Mouse (Mus musculus) forebrain, embryonic 15.5 days (tissue): ENCODE results near the gene Pigb. TPM values are rescaled to one million over a fixed set of nuclear protein-coding genes. Genes with fewer than 3 reads are reported as not detected.
"Not testable (repeated sequence)": the region's sequence is repeated elsewhere in the genome, so short reads cannot be mapped to it uniquely, and the experiment has no call there.

Source experiments
- ATAC-seq: fragments of 200-750 bp; cut with Nextera tagmentation; replicated peaks from 2 replicates; pipeline ENCODE4 v1.8.0; 2017; ENCODE audit warnings: mild to moderate bottlenecking, moderate TSS enrichment, moderate library complexity
- H3K27ac ChIP-seq: fragments of 300-500 bp; sonication (generic); replicated peaks from 2 replicates; pipeline ENCODE4 v1.5.1; 2015; ENCODE audit warnings: mild to moderate bottlenecking, inconsistent platforms
- H3K27me3 ChIP-seq: fragments of 300-500 bp; sonication (generic); 2 replicates; pipeline ENCODE4 v1.6.1; 2015; ENCODE audit warnings: inconsistent platforms
- H3K36me3 ChIP-seq: fragments of 300-500 bp; sonication (generic); 2 replicates; pipeline ENCODE4 v1.6.1; 2015; ENCODE audit warnings: mild to moderate bottlenecking, inconsistent platforms
- H3K4me1 ChIP-seq: fragments of 300-500 bp; sonication (generic); 2 replicates; pipeline ENCODE4 v1.6.1; 2015; ENCODE audit warnings: inconsistent platforms
- H3K4me2 ChIP-seq: fragments of 300-500 bp; sonication (generic); replicated peaks from 2 replicates; pipeline ENCODE4 v1.6.1; 2015; ENCODE audit warnings: mild to moderate bottlenecking, inconsistent platforms
- H3K4me3 ChIP-seq: fragments of 300-500 bp; sonication (generic); 2 replicates; pipeline ENCODE4 v1.5.1; 2015; ENCODE audit warnings: mild to moderate bottlenecking, inconsistent platforms
- H3K9ac ChIP-seq: fragments of 300-500 bp; sonication (generic); replicated peaks from 2 replicates; pipeline ENCODE4 v1.6.1; 2015; ENCODE audit warnings: mild to moderate bottlenecking, inconsistent platforms
- H3K9me3 ChIP-seq: fragments of 300-500 bp; sonication (generic); 2 replicates; pipeline ENCODE4 v1.6.1; 2016; ENCODE audit warnings: inconsistent platforms
- WGBS: fragments of 180-500 bp; shearing (Covaris S2); methylation state at CpG from one replicate; pipeline ENCODE4 v1.1.7; 2015; ENCODE audit warnings: mixed read lengths; 5-methylcytosine and 5-hydroxymethylcytosine counted together
- polyA plus RNA-seq: library from polyadenylated mRNA; unstranded; fragments of >200 nt; fragmentation: Nextera tagmentation; extraction: Ambion mirVana; gene quantifications from 2 replicates; pipeline ENCODE4 v1.2.1, GENCODE M21; 2015

The Pigb gene
- polyA plus RNA-seq = 11.7 and 12.7 TPM in 2 replicates

DNA sequence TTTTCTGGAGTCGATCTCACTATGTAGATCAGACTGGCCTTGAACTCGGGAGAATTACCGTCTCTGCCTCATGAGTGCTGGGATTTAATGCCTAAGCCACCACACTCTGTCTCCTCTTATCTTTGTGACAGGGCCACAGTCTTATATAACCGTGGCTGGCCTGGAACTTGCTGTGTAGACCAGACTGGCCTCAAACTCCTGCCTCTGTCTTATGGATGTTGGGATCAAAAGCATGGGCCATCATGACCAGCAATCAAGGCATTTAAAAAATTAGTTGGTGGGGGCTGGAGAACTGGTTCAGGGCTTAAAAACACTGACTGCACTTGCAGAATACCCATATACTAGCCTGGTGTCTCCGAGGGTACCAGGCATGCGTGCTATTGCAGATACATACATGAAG is at the start of gene Pigb:
Pigb (minus strand) TSS at position 299 of the 400 bp plus-strand sequence.
- WGBS = 30% methylated on average over 6 of the region's 6 CpGs
- peak within 1 kb of the TSS; percentile 75 for H3K4me3 ChIP-seq
- peak within 1 kb of the TSS; percentile 86 for H3K27ac ChIP-seq
- H3K36me3 ChIP-seq = peaks cover 4% of the 10 kb centered on the region; the same call in 1 of the 2 replicates
- H3K9me3 ChIP-seq = no peaks in the 10 kb centered on the region
- H3K4me1 ChIP-seq = peaks cover 24% of the 10 kb centered on the region
- H3K4me2 ChIP-seq = peak within 1 kb of the TSS; percentile 75
- H3K9ac ChIP-seq = peak within 1 kb of the TSS; percentile 81
- H3K27me3 ChIP-seq = no peaks in the 10 kb centered on the region
- ATAC-seq = no peak

DNA sequence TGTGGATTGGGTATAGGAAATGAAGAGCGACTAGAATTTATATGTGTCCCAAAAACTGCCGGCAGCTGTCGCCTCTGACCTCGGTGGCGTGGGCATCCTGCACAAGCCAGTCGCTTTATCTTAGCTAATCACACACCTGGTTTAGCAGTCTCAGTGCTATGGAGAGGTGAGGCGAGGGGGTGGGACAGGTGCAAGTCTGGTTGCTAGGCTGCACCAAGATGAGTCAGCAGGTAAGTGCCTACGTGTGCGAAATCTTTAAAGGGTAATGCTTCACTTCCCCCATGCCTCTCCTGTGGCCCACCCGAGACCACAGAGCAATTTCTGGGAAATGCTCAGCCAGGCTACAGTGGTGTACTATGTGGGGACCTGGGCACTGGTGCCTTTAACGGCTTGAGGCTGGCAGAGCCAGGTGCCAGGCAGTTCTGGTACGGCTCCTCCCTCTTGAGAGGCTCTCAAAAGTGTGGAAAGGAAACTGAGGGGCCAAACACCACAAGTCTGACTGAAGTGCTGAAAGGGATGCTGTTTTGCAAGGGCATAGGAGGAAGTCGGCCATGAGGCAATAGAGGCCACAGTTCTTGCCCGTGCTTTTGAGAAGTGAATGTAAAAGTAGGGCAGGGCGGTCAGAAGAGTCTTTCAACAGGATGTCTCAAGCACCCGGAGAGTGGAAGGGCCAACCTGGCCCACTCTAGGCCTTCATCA is 49.2 kb upstream of the Pigb start:
- H3K4me2 ChIP-seq = no peak overlapping the region
- ATAC-seq = no peak

DNA sequence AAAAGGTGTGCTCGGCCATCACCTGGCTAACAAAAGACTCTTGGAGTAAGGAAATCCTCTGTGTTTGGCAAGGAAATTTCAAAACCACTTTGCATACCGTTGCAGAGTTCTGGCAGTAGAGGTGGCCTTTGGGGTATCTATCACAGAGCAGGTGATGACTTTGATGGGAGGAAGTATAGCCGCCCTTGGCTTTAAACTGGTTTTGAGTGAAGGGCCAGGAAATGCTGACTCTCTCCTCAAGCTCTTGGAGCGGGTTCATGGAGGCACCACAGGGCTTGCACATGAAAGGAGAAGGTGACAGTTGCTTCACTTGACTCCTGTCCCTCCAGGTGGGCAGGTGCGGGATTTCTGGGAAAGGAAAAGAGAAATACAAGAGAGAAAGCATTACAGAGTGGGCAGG is 47.4 kb upstream of the Pigb start:
- Histone ChIP-seq H3K9me3 (no peaks in the 10 kb centered on the region), H3K36me3 (no peaks in the 10 kb centered on the region), H3K9ac (no peak overlapping the region), H3K27me3 (no peaks in the 10 kb centered on the region), H3K27ac (no peak overlapping the region), H3K4me3 (no peak overlapping the region), H3K4me2 (no peak overlapping the region), H3K4me1 (no peaks in the 10 kb centered on the region)
- 83% methylated on average over 5 of the region's 5 CpGs for WGBS
- no peak for ATAC-seq

More for the DNA sequence above, 49.2 kb upstream of the Pigb start:
- H3K36me3 ChIP-seq = no peaks in the 10 kb centered on the region
- no peaks in the 10 kb centered on the region for H3K9me3 ChIP-seq
- no peak overlapping the region for H3K9ac ChIP-seq
- H3K27me3 ChIP-seq = no peaks in the 10 kb centered on the region
- no peaks in the 10 kb centered on the region for H3K4me1 ChIP-seq
- no peak overlapping the region for H3K4me3 ChIP-seq
- WGBS = 82% methylated on average over 16 of the region's 16 CpGs
- no peak overlapping the region for H3K27ac ChIP-seq

DNA sequence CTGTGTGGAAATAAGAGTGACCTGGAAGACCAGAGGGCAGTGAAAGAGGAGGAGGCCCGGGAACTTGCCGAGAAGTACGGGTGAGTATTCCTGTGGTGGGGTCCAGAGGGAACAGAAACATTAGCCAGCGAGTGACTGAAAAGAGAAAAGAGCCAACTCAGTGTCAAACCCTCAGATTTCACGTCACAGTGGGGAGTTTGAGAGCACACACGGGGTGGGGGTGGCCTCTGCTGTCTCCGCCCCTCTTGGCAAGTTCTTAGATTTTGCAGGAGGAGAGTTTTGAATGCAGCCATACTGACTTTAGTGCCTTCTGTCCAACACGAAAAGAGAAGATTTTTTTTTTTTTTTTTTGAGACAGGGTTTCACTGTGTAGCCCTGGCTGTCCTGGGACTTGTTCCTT is 46.9 kb upstream of the Pigb start:
- Histone ChIP-seq H3K27ac (no peak overlapping the region), H3K36me3 (no peaks in the 10 kb centered on the region), H3K9me3 (no peaks in the 10 kb centered on the region), H3K27me3 (no peaks in the 10 kb centered on the region), H3K4me3 (no peak overlapping the region), H3K4me2 (no peak overlapping the region), H3K4me1 (no peaks in the 10 kb centered on the region), H3K9ac (no peak overlapping the region)
- ATAC-seq = no peak
- 64% methylated on average over 8 of the region's 8 CpGs for WGBS

DNA sequence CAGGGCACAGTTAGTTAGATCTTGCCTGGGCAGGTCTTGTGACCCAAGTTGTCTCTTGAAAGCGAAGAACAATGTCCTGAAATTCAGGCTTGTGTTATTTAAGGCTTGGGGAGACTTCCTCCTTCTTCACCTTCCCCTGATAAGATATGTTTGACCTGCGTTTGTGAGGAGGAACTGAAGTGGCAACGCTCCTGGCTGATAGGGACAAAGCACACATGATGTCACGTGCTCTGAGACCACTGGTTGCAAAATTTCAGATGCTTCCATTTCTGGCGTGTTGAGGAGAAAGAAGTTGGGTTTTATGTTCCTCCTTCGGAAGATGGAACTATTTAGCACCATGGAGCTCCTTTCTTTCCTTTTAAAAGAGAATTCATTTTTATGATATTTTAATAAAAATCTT is 45.7 kb upstream of the Pigb start:
- H3K27ac ChIP-seq = no peak overlapping the region
- H3K36me3 ChIP-seq = no peaks in the 10 kb centered on the region
- H3K9me3 ChIP-seq = no peaks in the 10 kb centered on the region
- no peaks in the 10 kb centered on the region for H3K4me1 ChIP-seq
- no peak for ATAC-seq
- H3K4me3 ChIP-seq = no peak overlapping the region
- no peak overlapping the region for H3K9ac ChIP-seq
- 84% methylated on average over 6 of the region's 6 CpGs for WGBS
- H3K27me3 ChIP-seq = no peaks in the 10 kb centered on the region
- no peak overlapping the region for H3K4me2 ChIP-seq

DNA sequence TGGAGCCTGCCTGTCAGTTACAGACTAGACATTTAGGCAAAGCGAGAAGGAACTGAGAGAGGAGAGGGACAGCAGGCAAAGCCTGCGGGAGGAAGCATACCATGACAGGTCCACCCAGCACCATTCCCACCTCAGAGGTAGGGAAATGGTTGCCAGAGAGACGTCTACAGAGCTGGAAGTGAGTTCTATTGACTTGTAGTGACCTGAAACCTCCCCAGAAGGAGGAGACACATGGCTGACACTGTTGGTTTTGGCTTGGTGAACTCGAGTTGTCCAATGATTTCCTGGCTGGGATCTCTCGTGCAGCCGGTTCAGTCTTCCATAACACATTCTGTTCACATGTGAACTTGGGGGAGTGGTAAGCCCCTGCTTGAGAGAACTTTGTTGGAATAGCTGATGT is 43.8 kb upstream of the Pigb start:
- H3K9ac ChIP-seq = no peak overlapping the region
- 77% methylated on average over 6 of the region's 6 CpGs for WGBS
- H3K27ac ChIP-seq = no peak overlapping the region
- H3K4me1 ChIP-seq = no peaks in the 10 kb centered on the region
- no peak overlapping the region for H3K4me3 ChIP-seq
- no peak overlapping the region for H3K4me2 ChIP-seq
- no peaks in the 10 kb centered on the region for H3K27me3 ChIP-seq
- ATAC-seq = no peak
- H3K9me3 ChIP-seq = no peaks in the 10 kb centered on the region
- no peaks in the 10 kb centered on the region for H3K36me3 ChIP-seq

DNA sequence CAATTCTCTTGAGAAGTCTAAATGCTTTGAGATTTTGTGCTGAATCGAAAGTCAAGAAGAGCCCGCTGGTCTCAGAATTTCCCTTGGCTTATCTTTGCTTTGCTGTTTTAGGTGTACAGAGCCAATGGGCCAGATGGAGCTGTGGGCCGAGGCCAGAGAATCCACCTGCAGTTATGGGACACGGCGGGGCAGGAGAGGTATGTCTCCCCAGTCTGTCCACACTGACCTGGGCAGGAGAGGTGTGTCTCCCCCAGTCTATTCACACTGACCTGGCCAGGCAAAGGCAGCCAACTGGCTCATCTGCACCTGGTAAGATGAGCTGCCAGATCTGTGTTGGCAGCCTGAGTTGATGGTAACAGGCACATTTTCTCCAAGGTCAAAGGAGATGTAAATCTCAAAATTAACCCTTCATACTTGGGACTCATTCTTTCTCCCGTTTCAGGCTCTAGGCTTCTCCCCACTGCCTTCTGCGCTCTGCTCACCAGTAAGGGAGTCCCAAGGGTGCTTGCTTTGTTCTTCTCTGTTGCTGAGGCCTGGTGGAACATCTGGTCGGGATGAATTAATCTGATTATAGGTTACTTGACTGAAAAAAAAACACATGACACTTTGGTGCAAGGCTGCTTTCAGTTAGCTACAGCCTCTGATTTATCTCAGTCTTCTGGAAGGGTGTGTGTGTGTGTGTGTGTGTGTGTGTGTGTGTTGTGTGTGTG is 42.3 kb upstream of the Pigb start:
- H3K4me3 ChIP-seq = no peak overlapping the region
- H3K9me3 ChIP-seq = no peaks in the 10 kb centered on the region
- no peaks in the 10 kb centered on the region for H3K36me3 ChIP-seq
- H3K27me3 ChIP-seq = no peaks in the 10 kb centered on the region
- no peak overlapping the region for H3K4me2 ChIP-seq
- no peak overlapping the region for H3K9ac ChIP-seq
- 82% methylated on average over 8 of the region's 8 CpGs for WGBS
- H3K27ac ChIP-seq = no peak overlapping the region
- ATAC-seq = no peak
- H3K4me1 ChIP-seq = no peaks in the 10 kb centered on the region

DNA sequence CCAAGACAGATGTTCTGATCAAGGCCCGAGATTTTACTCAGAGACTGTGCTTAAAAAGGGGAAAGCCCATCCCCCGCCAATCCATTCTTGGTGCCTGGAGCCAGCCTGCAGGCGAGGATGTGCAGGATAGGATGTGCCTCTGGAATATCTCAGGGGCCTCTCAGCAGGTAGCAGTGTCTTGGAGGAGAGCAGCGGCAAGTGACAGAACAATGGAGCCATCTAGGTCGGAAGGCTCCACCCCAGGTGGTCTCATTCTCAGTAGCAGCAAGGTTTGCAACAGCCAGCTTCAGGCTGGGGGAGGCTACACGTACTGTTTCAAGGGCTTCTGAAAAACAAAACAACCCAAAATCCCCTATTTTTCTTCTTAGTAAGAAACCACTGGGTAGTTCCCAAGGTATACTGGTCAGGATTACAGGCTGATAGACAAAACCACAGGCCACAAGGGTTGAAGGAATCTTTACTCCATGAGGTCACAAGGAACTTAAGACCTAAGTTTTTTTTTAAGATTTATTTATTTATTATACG is 39.7 kb upstream of the Pigb start:
- no peaks in the 10 kb centered on the region for H3K4me1 ChIP-seq
- no peak overlapping the region for H3K4me3 ChIP-seq
- H3K9me3 ChIP-seq = no peaks in the 10 kb centered on the region
- H3K27ac ChIP-seq = no peak overlapping the region
- H3K36me3 ChIP-seq = no peaks in the 10 kb centered on the region
- no peaks in the 10 kb centered on the region for H3K27me3 ChIP-seq
- H3K4me2 ChIP-seq = no peak overlapping the region
- ATAC-seq = no peak
- H3K9ac ChIP-seq = no peak overlapping the region
- WGBS = 41% methylated on average over 7 of the region's 7 CpGs

DNA sequence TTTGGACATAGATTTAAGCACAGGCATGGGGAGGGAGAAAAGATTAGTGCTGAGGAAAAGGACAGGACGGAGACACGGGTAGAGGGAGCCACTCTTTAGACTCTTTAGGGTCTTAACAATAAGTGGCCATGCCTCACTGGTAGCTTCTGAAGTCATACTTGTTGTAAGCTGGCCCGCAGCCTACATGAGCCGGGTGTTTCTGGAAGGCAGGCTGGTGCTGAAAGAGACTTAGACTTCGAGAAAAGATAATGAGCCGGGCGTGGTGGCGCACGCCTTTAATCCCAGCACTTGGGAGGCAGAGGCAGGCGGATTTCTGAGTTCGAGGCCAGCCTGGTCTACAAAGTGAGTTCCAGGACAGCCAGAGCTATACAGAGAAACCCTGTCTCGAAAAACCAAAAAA is 39.2 kb upstream of the Pigb start:
- H3K9ac ChIP-seq, H3K27ac ChIP-seq, H3K36me3 ChIP-seq, H3K9me3 ChIP-seq, H3K4me3 ChIP-seq, H3K4me1 ChIP-seq, H3K4me2 ChIP-seq, H3K27me3 ChIP-seq, ATAC-seq: not testable (repeated sequence)
- WGBS = 81% methylated on average over 10 of the region's 12 CpGs

DNA sequence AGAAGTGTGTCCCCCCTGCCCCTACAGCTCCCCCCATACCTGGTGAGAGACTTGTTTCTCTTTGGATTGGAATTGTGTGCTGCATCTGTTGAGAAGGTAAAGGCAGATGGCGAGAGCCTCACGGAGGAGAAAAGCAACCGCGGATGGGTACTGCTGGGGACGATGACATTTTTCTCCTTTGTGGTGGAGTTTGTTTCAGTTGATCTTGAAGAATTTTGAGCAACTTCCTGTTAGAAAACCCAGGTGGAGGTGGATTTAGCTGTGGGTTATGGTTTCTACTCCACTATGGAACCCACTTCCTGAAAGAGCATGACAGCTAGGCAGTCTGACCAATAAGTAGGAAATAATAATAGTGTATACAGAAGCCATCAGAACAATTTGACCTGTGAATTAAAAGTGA is 33.0 kb upstream of the Pigb start:
- 97% methylated on average over 5 of the region's 5 CpGs for WGBS

DNA sequence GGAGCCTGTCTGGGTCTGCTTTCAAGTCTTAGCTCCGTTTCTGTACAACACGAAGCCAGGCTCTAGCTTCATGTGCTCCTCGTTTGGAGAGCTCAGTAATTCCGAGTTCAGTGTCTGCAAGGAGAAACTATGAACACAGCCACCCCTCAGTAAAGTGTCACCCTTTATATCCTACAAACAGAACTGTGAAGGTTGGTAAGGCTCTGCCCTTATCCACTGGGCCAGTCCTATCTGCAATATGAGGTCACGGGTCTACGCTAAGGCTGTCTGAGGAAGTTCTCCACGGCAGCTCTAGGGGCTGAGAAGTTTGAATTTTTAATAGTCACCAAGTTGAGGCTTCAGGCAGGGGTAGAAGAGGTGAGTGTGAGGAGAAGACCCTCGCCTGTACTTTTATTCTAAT is 32.2 kb upstream of the Pigb start:
- H3K27me3 ChIP-seq = no peaks in the 10 kb centered on the region
- WGBS = 84% methylated on average over 8 of the region's 8 CpGs
- H3K4me1 ChIP-seq = 0 out of 2 replicates have a peak, but pooled peaks cover 4% of the 10 kb centered on the region
- no peak overlapping the region for H3K4me2 ChIP-seq
- H3K9ac ChIP-seq = no peak overlapping the region
- no peaks in the 10 kb centered on the region for H3K36me3 ChIP-seq
- no peaks in the 10 kb centered on the region for H3K9me3 ChIP-seq
- no peak overlapping the region for H3K27ac ChIP-seq
- ATAC-seq = no peak
- no peak overlapping the region for H3K4me3 ChIP-seq

More for the DNA sequence above, 33.0 kb upstream of the Pigb start:
- H3K4me1 ChIP-seq = no peaks in the 10 kb centered on the region
- ATAC-seq = no peak
- H3K9me3 ChIP-seq = no peaks in the 10 kb centered on the region
- no peaks in the 10 kb centered on the region for H3K27me3 ChIP-seq
- no peak overlapping the region for H3K4me2 ChIP-seq
- no peak overlapping the region for H3K27ac ChIP-seq
- H3K36me3 ChIP-seq = no peaks in the 10 kb centered on the region
- H3K9ac ChIP-seq = no peak overlapping the region
- H3K4me3 ChIP-seq = no peak overlapping the region

DNA sequence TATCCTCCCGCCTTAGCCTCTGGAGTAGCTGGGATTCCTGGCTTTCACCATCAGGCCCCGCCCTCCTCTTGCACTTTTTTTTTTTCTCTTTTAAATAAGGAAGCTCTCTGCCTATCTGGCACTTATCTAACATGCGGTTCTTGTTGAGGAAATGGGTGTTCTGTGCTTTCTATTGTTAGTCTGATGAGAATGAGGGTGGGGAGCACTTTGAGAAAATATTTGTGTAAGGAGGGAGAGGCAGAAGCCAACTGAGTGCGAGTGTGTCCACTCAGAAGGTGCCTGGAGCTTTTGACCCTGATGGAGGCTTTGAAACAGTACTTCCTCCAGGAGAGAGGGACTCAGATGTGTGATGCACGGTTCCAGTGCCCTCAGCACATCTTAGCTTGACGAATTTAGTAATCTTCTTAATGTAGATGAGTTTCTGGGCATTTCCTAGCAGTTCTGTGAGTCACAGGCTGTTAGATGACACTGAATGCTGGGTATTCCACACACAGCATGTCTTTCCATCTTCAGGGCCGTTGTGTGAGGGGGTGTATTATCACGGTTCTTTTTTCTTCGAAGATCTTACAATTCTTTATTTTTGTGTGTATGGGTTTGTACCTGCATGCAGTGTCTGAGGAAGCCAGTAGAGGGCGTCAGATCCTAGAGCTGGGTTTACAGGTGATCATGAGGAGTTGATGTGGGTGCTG is 30.9 kb upstream of the Pigb start:
- no peak overlapping the region for H3K4me3 ChIP-seq
- no peak for ATAC-seq
- H3K4me2 ChIP-seq = no peak overlapping the region
- no peak overlapping the region for H3K27ac ChIP-seq
- H3K27me3 ChIP-seq = no peaks in the 10 kb centered on the region
- H3K9ac ChIP-seq = no peak overlapping the region
- 0 out of 2 replicates have a peak, but pooled peaks cover 4% of the 10 kb centered on the region for H3K4me1 ChIP-seq
- 76% methylated on average over 10 of the region's 10 CpGs for WGBS
- H3K9me3 ChIP-seq = no peaks in the 10 kb centered on the region
- H3K36me3 ChIP-seq = no peaks in the 10 kb centered on the region
